Mouse (Mus musculus) neural tube, embryonic 14.5 days (tissue): ENCODE measurements at regions not wholly inside any gene's neighbourhood (a gene's known extent, or its start where the extent isn't known, plus 50 kb on each side); places are given as distances from the start of the nearest gene placed in this dataset.

Experiments used
- ATAC-seq: fragments of 200-750 bp; cut with Nextera tagmentation; 2 replicates; pipeline ENCODE4 v1.8.0; 2017; ENCODE audit warnings: low read depth, mild to moderate bottlenecking, moderate TSS enrichment, moderate library complexity
- H3K27ac ChIP-seq: fragments of 300-500 bp; sonication (generic); 2 replicates; pipeline ENCODE4 v1.5.1; 2014; ENCODE audit warnings: low read depth, mild to moderate bottlenecking, control low read depth, low read length, moderate library complexity, mixed read lengths
- H3K27me3 ChIP-seq: fragments of 300-500 bp; sonication (generic); 2 replicates; pipeline ENCODE4 v1.6.1; 2014; ENCODE audit warnings: low read length; ENCODE audit not compliant: control insufficient read depth, insufficient read depth
- H3K36me3 ChIP-seq: fragments of 300-500 bp; sonication (generic); 2 replicates; pipeline ENCODE4 v1.6.1; 2014; ENCODE audit warnings: low read length, mixed read lengths; ENCODE audit not compliant: control insufficient read depth, insufficient read depth
- H3K4me1 ChIP-seq: fragments of 300-500 bp; sonication (generic); 2 replicates; pipeline ENCODE4 v1.6.1; 2014; ENCODE audit warnings: low read length; ENCODE audit not compliant: control insufficient read depth, insufficient read depth
- H3K4me2 ChIP-seq: fragments of 300-500 bp; sonication (generic); 2 replicates; pipeline ENCODE4 v1.6.1; 2014; ENCODE audit warnings: mild to moderate bottlenecking, low read depth, low read length, control low read depth
- H3K4me3 ChIP-seq: fragments of 300-500 bp; sonication (generic); 2 replicates; pipeline ENCODE4 v1.5.1; 2014; ENCODE audit warnings: low read depth, low read length, control low read depth, mixed read lengths
- H3K9ac ChIP-seq: fragments of 300-500 bp; sonication (generic); replicated peaks from 2 replicates; pipeline ENCODE4 v1.6.1; 2014; ENCODE audit warnings: low read depth, mild to moderate bottlenecking, control low read depth, low read length, mixed read lengths
- H3K9me3 ChIP-seq: fragments of 300-500 bp; sonication (generic); 2 replicates; pipeline ENCODE4 v1.6.1; 2016; ENCODE audit warnings: low read length; ENCODE audit not compliant: control insufficient read depth
- WGBS: fragments of 180-500 bp; shearing (Covaris S2); extraction: QIAGEN DNeasy Blood & Tissue Kit; methylation state at CpG from one replicate; pipeline ENCODE4 v1.1.7; 2014; 5-methylcytosine and 5-hydroxymethylcytosine counted together

GRCm38 (mm10) chr5:119591271-119591670, 79.2 kb upstream of the Tbx3 start:
- no peaks in the 10 kb centered on the region for H3K27me3 ChIP-seq
- H3K4me1 ChIP-seq, result no peaks in the 10 kb centered on the region
- H3K9me3 ChIP-seq, result no peaks in the 10 kb centered on the region
- no peak overlapping the region for H3K4me3 ChIP-seq
- H3K36me3 ChIP-seq, result no peaks in the 10 kb centered on the region
- H3K27ac ChIP-seq, result no peak overlapping the region
- no peak overlapping the region for H3K4me2 ChIP-seq
- WGBS, result 89% methylated on average over 5 of the region's 5 CpGs
- ATAC-seq, result no peak
- no peak overlapping the region for H3K9ac ChIP-seq

GRCm38 (mm10) chr5:119592891-119593290, 77.6 kb upstream of the Tbx3 start:
- 87% methylated on average over 10 of the region's 10 CpGs for WGBS
- H3K4me3 ChIP-seq, result no peak overlapping the region
- no peak overlapping the region for H3K27ac ChIP-seq
- H3K27me3 ChIP-seq, result no peaks in the 10 kb centered on the region
- H3K36me3 ChIP-seq, result no peaks in the 10 kb centered on the region
- no peak overlapping the region for H3K4me2 ChIP-seq
- H3K9me3 ChIP-seq, result no peaks in the 10 kb centered on the region
- H3K4me1 ChIP-seq, result no peaks in the 10 kb centered on the region
- ATAC-seq, result no peak
- no peak overlapping the region for H3K9ac ChIP-seq

- 88% methylated on average over 8 of the region's 8 CpGs for WGBS
- Histone ChIP-seq H3K4me2 (no peak overlapping the region), H3K27ac (no peak overlapping the region), H3K9ac (no peak overlapping the region), H3K36me3 (no peaks in the 10 kb centered on the region), H3K4me3 (no peak overlapping the region), H3K9me3 (no peaks in the 10 kb centered on the region), H3K4me1 (no peaks in the 10 kb centered on the region), H3K27me3 (no peaks in the 10 kb centered on the region)
- no peak for ATAC-seq
Observed at GRCm38 (mm10) chr5:119594541-119594940, 75.9 kb upstream of the Tbx3 start.

GRCm38 (mm10) chr5:119596295-119596993, 74.0 kb upstream of the Tbx3 start:
- WGBS, result 87% methylated on average over 19 of the region's 19 CpGs
- no peak overlapping the region for H3K4me2 ChIP-seq
- H3K36me3 ChIP-seq, result no peaks in the 10 kb centered on the region
- no peak overlapping the region for H3K27ac ChIP-seq
- H3K27me3 ChIP-seq, result no peaks in the 10 kb centered on the region
- ATAC-seq, result no peak
- no peaks in the 10 kb centered on the region for H3K9me3 ChIP-seq
- H3K9ac ChIP-seq, result no peak overlapping the region
- no peaks in the 10 kb centered on the region for H3K4me1 ChIP-seq
- no peak overlapping the region for H3K4me3 ChIP-seq

- ATAC-seq, result no peak
- Histone ChIP-seq H3K4me3 (no peak overlapping the region), H3K9me3 (no peaks in the 10 kb centered on the region), H3K36me3 (no peaks in the 10 kb centered on the region), H3K4me2 (no peak overlapping the region), H3K4me1 (no peaks in the 10 kb centered on the region), H3K9ac (no peak overlapping the region), H3K27ac (no peak overlapping the region), H3K27me3 (no peaks in the 10 kb centered on the region)
- WGBS, result 71% methylated on average over 7 of the region's 8 CpGs
Observed at GRCm38 (mm10) chr5:119596994-119597391, 73.5 kb upstream of the Tbx3 start.

GRCm38 (mm10) chr5:119597530-119597929, 72.9 kb upstream of the Tbx3 start:
- Histone ChIP-seq H3K36me3 (no peaks in the 10 kb centered on the region), H3K9ac (no peak overlapping the region), H3K4me3 (no peak overlapping the region), H3K4me2 (no peak overlapping the region), H3K27ac (no peak overlapping the region), H3K4me1 (no peaks in the 10 kb centered on the region), H3K27me3 (no peaks in the 10 kb centered on the region), H3K9me3 (no peaks in the 10 kb centered on the region)
- WGBS, result 76% methylated on average over 3 of the region's 3 CpGs
- ATAC-seq, result no peak

GRCm38 (mm10) chr5:119598166-119598565, 72.3 kb upstream of the Tbx3 start:
- no peaks in the 10 kb centered on the region for H3K9me3 ChIP-seq
- no peak for ATAC-seq
- H3K36me3 ChIP-seq, result no peaks in the 10 kb centered on the region
- H3K4me3 ChIP-seq, result no peak overlapping the region
- no peak overlapping the region for H3K4me2 ChIP-seq
- no peak overlapping the region for H3K27ac ChIP-seq
- no peak overlapping the region for H3K9ac ChIP-seq
- 67% methylated on average over 10 of the region's 10 CpGs for WGBS
- no peaks in the 10 kb centered on the region for H3K4me1 ChIP-seq
- H3K27me3 ChIP-seq, result no peaks in the 10 kb centered on the region

GRCm38 (mm10) chr5:119601390-119601789, 69.1 kb upstream of the Tbx3 start:
- Histone ChIP-seq H3K4me3 (no peak overlapping the region), H3K4me1 (no peaks in the 10 kb centered on the region), H3K36me3 (no peaks in the 10 kb centered on the region), H3K9ac (no peak overlapping the region), H3K9me3 (no peaks in the 10 kb centered on the region), H3K4me2 (no peak overlapping the region), H3K27ac (no peak overlapping the region), H3K27me3 (no peaks in the 10 kb centered on the region)
- no peak for ATAC-seq
- 91% methylated on average over 5 of the region's 5 CpGs for WGBS

- ATAC-seq, result no peak
- no peak overlapping the region for H3K4me2 ChIP-seq
- WGBS, result 71% methylated on average over 16 of the region's 16 CpGs
- no peak overlapping the region for H3K27ac ChIP-seq
- no peaks in the 10 kb centered on the region for H3K4me1 ChIP-seq
- H3K36me3 ChIP-seq, result no peaks in the 10 kb centered on the region
- no peak overlapping the region for H3K4me3 ChIP-seq
- H3K9ac ChIP-seq, result no peak overlapping the region
- no peaks in the 10 kb centered on the region for H3K27me3 ChIP-seq
- H3K9me3 ChIP-seq, result no peaks in the 10 kb centered on the region
Observed at GRCm38 (mm10) chr5:119602001-119602400, 68.5 kb upstream of the Tbx3 start.
